Mouse (Mus musculus) heart, postnatal 36 days (tissue): ENCODE data around the gene Slc24a3. TPM values are rescaled to one million over a fixed set of nuclear protein-coding genes. Genes with fewer than 3 reads are reported as not detected.

ENCODE experiments used
- DNase-seq, 2 experiments: peaks; one replicate each; pipeline ENCODE4 v3.0.0; 2021 to 2022
- intact Hi-C: fragments of 180-260 bp; cut with DNase I; formaldehyde crosslinking; loops from one replicate; pipeline ENCODE4 v1.15.1; 2025
- total RNA-seq, 2 experiments: library from RNA; stranded (reverse); gene quantifications; 2 replicates each; pipeline ENCODE4 v1.2.3; 2021

The Slc24a3 gene
- total RNA-seq, 2 experiments from 2014 or later, result 2.8 to 3.0 TPM

DNA sequence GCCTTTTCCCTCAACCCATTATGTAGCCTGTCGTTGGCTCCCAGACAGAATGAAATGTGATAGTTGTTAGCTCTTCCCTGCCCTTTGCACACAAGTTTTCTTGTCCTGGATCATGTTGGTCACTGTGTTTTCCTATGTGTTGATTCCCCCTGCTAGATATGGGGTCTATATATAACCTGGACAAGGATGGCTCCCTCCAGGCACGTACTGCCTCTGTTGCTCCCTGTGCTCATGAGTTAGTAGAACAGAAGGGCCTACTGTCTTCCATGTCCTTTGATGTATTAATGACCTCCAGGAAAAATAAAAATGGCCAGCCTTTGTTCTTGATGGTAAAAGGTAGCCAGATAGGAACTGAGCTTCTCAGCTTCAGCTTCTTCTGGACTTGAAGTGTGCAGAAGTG is 251.5 kb downstream of the Slc24a3 start:
- DNase-seq, result no peak
- intact Hi-C loops, result no loop called here

GRCm38 (mm10) chr2:145420967-145421888 is 253.7 kb downstream of the Slc24a3 start:
- DNase-seq, result no peak
- intact Hi-C loops, result no loop called here

DNA sequence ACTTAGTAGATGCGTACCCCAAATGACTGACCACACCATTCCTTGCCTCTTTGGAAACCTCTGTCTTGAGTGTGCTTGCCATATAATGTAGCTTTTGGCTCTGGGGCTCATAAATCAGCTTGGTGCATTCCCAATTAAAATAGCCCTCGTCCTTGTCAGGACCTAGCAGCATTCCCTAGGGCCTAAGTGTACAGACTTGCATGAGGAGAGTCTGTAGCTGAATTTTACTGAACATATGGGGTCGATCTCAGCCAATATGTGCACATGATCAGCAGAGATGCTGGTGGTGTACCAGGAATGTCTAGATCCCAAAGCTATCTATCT is 254.3 kb downstream of the Slc24a3 start:
- intact Hi-C loops, result no loop called here
- no peak for DNase-seq

DNA sequence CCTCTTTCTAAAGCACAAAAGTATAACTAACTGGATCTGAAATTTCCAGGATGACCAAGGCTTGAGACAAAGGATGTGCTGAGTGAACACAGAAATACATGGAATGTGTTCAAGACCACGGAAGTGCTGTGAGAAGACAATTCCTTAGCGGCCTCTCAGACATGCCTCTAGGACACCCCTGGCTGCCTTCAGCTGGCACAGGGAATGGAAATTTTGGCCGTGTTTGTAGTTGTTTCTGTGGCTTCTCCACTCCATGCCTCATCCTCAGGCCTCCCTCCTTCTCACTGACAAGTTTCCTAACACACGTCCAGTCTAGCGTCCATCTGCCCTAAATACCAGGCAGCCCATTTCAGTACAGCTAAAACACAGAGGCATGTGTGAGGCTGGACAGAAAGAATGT is 262.4 kb downstream of the Slc24a3 start:
- intact Hi-C loops, result no loop called here
- DNase-seq, result no peak

- intact Hi-C loops, result no loop called here
- DNase-seq, result no peak
Observed at GRCm38 (mm10) chr2:145434068-145434467, 266.5 kb downstream of the Slc24a3 start.

DNA sequence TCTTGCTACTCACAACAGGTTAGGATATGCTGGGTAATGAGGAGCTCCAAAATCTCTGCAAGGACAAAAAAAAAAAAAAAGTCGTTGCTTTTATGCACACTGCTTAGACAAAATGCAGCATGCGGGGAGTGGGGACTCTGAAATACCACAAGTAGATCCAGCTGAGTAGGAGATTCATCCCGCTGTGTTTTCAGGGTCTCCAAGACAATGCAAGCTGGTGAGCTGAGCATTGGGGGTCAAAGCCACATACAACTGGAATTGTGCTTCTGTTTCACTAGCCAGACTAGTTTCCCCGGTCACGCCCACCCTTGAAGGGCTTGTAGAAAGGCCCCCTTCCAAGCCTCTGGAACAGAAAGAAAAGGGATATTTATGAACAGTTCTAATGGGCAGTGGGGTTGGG is 270.8 kb downstream of the Slc24a3 start:
- intact Hi-C loops, result no loop called here

GRCm38 (mm10) chr2:145439755-145440154 is 272.2 kb downstream of the Slc24a3 start:
- DNase-seq, result no peak
- intact Hi-C loops, result no loop called here

More for the DNA sequence above, 270.8 kb downstream of the Slc24a3 start:
- no peak for DNase-seq

DNA sequence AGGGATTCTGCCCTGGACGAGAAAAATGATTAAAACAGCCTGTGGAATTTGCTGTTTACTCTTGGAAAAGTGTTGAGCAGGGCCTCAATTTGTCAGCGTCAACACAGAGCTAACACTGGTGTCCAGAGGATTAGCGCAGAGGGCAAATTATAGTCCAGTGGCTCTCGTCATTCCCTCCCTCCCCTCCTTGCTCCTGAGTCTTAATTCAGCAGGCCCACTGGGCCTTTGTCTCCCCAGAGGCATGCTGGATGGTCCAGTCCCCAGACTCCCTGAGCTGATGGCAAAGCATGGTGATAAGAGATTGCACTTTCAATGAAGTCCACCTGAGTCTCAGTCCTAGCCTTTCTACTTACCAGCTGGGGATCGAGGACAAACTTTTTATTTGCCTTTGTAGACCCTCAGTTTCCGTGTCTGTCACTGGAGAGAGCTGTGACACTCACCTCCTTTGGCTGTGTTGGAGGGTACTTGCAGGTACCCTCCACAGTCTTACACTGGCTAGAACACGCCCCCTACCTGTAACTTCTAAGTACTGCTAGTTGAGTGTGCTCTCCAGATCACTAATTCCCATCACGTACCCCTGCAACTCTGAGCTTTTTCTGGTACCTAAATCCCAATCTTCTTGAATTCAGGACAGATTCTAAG is 289.7 kb downstream of the Slc24a3 start:
- DNase-seq, result no peak
- intact Hi-C loops, result no loop called here

DNA sequence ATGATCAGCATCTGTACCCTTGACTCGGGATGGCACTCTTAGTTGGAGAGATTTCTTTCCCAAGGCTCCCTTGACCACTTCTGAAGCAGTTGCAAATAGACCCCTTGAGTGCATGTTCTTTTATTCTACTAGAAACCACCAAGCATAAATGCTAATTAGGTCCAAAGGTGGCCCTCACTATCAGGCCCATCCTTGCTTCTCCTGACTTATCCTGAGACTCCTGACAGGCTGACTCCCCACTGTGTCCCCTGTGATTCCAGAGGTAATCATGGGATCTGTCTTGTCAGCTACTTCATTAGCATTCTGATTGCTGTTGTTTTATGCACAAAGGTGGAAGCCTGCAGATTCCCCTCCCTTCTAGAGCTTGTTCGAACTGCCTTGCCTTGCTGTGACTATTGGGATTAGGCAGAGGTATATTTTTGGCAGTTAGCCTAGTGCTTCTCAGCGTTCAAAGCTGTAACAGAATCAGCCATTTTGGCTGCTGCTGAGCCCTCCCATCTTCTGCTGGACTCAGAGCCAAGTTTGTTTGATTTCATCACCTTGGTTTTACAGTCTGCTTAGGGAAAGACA is 293.4 kb downstream of the Slc24a3 start:
- intact Hi-C loops, result no loop called here
- no peak for DNase-seq

GRCm38 (mm10) chr2:145462253-145462652 is 294.7 kb downstream of the Slc24a3 start:
- intact Hi-C loops, result no loop called here
- DNase-seq, result no peak

DNA sequence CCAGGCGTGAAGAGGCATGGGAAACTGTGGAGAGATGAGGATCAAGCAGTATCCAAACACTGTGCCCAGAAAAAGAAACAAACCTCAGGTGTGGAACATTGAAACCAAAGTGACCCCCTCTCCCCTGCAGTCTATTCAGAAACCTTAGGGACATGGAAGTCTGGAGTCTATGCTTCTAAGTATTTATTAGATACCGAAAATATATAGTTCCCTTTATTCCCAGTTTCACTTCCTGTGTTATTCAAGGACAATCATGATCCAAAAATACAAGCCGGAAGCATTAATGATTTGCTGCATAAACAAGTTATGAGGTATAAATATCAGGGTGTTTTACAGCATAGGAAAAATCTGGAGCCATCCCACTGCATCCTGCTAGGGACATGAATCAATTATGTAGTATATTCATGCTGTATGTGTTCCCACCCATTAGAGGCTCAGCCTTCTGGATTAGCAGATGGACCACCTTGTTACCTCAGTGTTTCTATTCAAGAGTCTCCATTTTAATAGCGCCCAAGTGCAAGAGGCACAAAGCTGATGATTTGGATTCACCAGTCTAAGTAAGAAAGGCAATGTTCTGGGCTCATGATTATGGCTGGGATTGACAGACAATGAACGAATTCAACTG is 301.3 kb downstream of the Slc24a3 start:
- intact Hi-C loops, result no loop called here
- no peak for DNase-seq

DNA sequence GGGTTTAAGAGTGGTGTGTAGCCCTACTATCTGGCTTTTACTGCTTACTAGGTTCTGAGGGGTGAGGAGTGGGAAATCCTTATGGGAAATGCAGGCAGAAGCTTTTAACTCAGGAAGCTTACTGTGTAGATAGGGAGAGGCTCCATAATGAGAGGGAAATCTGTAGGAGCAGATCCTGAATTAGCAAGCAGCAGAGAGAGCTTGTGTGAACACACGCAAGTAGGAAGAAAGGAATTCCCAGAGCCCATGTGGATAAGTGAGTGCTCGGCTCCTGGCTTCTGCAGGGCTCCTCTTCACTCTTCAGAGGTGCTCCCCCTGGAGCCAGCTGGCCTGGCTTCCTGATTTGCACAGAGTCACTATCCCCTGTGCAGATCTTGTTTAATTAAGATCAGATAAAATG is 309.9 kb downstream of the Slc24a3 start:
- intact Hi-C loops, result no loop called here
- DNase-seq, result no peak

DNA sequence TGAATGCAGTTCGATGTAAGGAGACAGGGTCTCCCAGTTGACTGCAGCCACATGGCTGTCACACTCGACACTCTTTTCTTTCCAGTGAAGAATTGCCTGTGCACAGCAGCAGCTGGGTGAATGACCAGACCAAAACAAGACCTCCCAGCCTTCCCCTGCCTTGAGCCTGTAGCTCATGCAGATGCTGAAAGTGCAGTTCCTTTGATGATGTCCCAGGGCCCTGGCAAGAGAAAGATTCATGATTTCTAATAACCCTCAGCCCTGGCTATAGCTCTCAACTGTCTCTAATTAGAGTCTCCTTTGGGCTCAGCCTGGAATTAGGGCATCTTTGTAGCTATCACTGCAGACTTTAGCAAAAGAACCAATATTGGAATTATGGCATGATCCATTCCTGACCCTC is 312.1 kb downstream of the Slc24a3 start:
- intact Hi-C loops, result no loop called here
- DNase-seq, result no peak

GRCm38 (mm10) chr2:145500231-145500630 is 332.7 kb downstream of the Slc24a3 start:
- intact Hi-C loops, result no loop called here
- no peak for DNase-seq

- intact Hi-C loops, result no loop called here
Observed at GRCm38 (mm10) chr2:145501472-145501871, 333.9 kb downstream of the Slc24a3 start.

GRCm38 (mm10) chr2:145507702-145508101 is 340.1 kb downstream of the Slc24a3 start:
- DNase-seq, result no peak
- intact Hi-C loops, result no loop called here

More at GRCm38 (mm10) chr2:145501472-145501871, 333.9 kb downstream of the Slc24a3 start:
- no peak for DNase-seq

GRCm38 (mm10) chr2:145510650-145511225 is 343.2 kb downstream of the Slc24a3 start:
- peak in 1 of 2 experiments; percentile 25 for DNase-seq
- intact Hi-C loops, result loop anchor here (10.0 kb wide), 2 partner anchors 506 to 616 kb away; no protein-coding TSS in a partner anchor

DNA sequence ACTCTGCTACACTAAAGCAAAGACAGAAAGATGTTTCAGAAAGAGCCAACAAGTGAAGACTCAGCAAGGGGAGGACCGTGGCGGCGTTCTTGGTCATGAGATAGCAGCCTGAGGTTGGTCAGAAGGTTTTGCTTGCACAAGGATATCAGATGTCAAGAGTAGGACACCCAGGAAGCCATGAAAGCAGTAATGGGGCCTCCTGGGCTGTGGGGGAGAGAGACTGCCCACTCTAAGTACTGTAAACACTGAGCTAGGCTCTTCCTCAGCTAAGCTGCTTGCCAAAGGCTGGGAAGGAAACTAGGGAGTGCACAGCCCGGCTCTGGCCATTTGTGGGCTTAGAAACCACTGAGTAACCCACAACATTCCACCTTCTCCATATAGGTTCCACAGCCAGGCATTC is 348.4 kb downstream of the Slc24a3 start:
- DNase-seq, result no peak
- intact Hi-C loops, result loop anchor here (5.0 to 10.0 kb wide), 4 partner anchors 224 to 879 kb away; no protein-coding TSS in a partner anchor

DNA sequence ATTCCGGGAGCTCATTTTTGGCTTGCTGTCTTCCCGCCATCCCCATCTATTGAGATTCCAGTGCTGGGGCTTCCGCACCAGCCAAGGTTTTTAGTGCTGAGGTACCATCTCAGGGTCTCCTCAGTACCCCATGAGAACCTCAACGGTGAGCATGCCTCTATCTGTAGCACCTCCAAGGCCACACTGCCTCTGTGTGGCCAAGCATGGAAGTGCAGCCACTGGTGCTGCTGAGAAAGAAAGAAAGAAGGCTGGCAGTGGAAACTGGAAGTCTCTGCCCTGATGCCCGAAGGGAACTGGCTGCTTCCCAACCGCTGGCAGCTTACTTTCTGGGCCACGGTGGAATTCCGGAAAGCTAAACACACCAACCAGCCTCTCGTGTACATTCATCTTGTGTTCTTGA is 349.8 kb downstream of the Slc24a3 start:
- intact Hi-C loops, result loop anchor here (1.0 to 10.0 kb wide), 6 partner anchors 225 to 880 kb away; partner anchors contain the start of gene Slc24a3
- peak; percentile 64 to 77 for DNase-seq

DNA sequence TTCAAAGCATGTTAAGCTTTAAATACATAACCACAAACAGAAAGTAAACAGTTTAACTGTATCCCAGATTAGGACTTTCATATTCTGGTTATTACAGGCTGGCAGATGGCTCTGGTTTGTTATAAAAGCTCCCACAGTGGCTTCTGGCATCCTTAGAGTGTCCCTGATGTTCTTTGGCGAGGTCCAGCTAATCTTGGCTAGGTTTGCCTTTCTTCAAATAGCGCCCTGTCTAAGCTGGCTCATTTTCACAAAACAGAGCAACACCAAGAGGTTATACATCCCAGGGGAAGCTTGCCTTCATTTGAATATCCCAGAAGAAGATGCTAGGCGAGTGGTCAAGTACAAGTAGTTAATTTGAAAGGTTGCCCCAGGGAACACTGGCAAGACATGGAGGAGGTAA is 354.5 kb downstream of the Slc24a3 start:
- DNase-seq, result no peak
- intact Hi-C loops, result loop anchor here (5.0 kb wide), 1 partner anchor 65 kb away; no protein-coding TSS in a partner anchor
